Mouse (Mus musculus): ENCODE measurements around the gene Iffo1. TPM values are rescaled to one million over a fixed set of nuclear protein-coding genes. Genes with fewer than 3 reads are reported as not detected.

The Iffo1 gene
- total and polyA plus RNA-seq, 3 experiments = 3.3 to 7.0 (median 6.7) TPM

GRCm38 (mm10) chr6:125163801-125164657, 19.0 kb downstream of the Iffo1 start (continued):
- TF ChIP-seq HCFC1 (IDR thresholded peaks at IDR 0.05; ENCODE audit: low read depth, low read length) (no peak), ZMIZ1 (IDR thresholded peaks at IDR 0.05; ENCODE audit: low read depth, low read length) (no peak), TCF12 (IDR thresholded peaks at IDR 0.05; ENCODE audit: low read depth, low read length) (no peak), MEF2A (IDR thresholded peaks at IDR 0.05; ENCODE audit: borderline replicate concordance, low read depth, low read length) (no peak), SMC3 (IDR thresholded peaks at IDR 0.05; ENCODE audit: low read depth, low read length) (no peak), MAX (IDR thresholded peaks at IDR 0.05; ENCODE audit: low read length) (no peak; the same call in 1 of the 2 replicates), ELF1 (IDR thresholded peaks at IDR 0.05; ENCODE audit: low read depth, low read length) (no peak), KAT2A (IDR thresholded peaks at IDR 0.05; ENCODE audit: insufficient replicate concordance, low read length) (0 out of 2 replicates have a peak, but pooled peaks have one; percentile 47), IRF4 (IDR thresholded peaks at IDR 0.05; ENCODE audit: low read depth, low read length) (peak; percentile 32; the same call in 1 of the 2 replicates), E2F4 (IDR thresholded peaks at IDR 0.05; ENCODE audit: insufficient replicate concordance, low read depth, low read length) (no peak), ETS1 (conservative IDR thresholded peaks at IDR 0.05; ENCODE audit: low read depth, low read length) (no peak), POLR2A (IDR thresholded peaks at IDR 0.05; ENCODE audit: low read depth, low read length) (peak; percentile 21), USF1 (IDR thresholded peaks at IDR 0.05; ENCODE audit: low read depth, low read length) (no peak), CHD2 (IDR thresholded peaks at IDR 0.05; ENCODE audit: low read length) (no peak), UBTF (IDR thresholded peaks at IDR 0.05; ENCODE audit: low read depth, low read length) (no peak), SIN3A (IDR thresholded peaks at IDR 0.05; ENCODE audit: low read length) (peak; percentile 86; the same call in 1 of the 2 replicates), BHLHE40 (IDR thresholded peaks at IDR 0.05; ENCODE audit: low read depth, low read length) (no peak), ZC3H11A (IDR thresholded peaks at IDR 0.05; ENCODE audit: low read depth, low read length) (no peak), TBP (conservative IDR thresholded peaks at IDR 0.05; ENCODE audit: low read depth, low read length) (no peak), EP300 (IDR thresholded peaks at IDR 0.05; ENCODE audit: low read length) (0 out of 2 replicates have a peak, but pooled peaks have one; percentile 23), NELFE (IDR thresholded peaks at IDR 0.05; ENCODE audit: low read depth, low read length) (no peak)

- peak overlapping the region; percentile 90 for H3K9ac ChIP-seq (ENCODE audit: insufficient read depth, low read depth)
- peak overlapping the region; percentile 75 to 100 (median 87) for H3K4me3 ChIP-seq (replicated peaks in 1 of 3; ENCODE audit: low read depth in 2 of 3, low read length in 2 of 3, poor library complexity in 1 of 3)
- dilution Hi-C loops (cut with MboI; ENCODE audit: extremely low pct_ligation_motif_present, extremely low pct_unique_long_range_greater_than_20kb, low sequenced_read_pairs) = no loop called here
- no peaks in the 10 kb centered on the region for H3K9me3 ChIP-seq (replicated peaks; ENCODE audit: low read length)
- peak overlapping the region; percentile 83 for H3K27ac ChIP-seq (ENCODE audit: insufficient read depth, low read depth)
- peaks cover 59 to 71% of the 10 kb centered on the region in 2 experiments for H3K36me3 ChIP-seq (replicated peaks in 1 of 2; ENCODE audit: control insufficient read depth in 1 of 2, insufficient read depth in 1 of 2, low read length in 1 of 2)
- in situ Hi-C loops (cut with MboI; ENCODE audit: low pct_ligation_motif_present, low pct_unique_long_range_greater_than_20kb, low sequenced_read_pairs) = no loop called here
- peaks cover 11 to 35% of the 10 kb centered on the region in 2 experiments for H3K4me1 ChIP-seq (ENCODE audit: control insufficient read depth in 1 of 2, insufficient read depth in 2 of 2)
- H3K79me2 ChIP-seq (replicated peaks; ENCODE audit: control insufficient read depth, extremely low read depth, insufficient read depth, poor library complexity, severe bottlenecking) = peaks cover 21% of the 10 kb centered on the region
- H3K27me3 ChIP-seq (replicated peaks) = no peaks in the 10 kb centered on the region
- DNase-seq (ENCODE audit: extremely low read depth) = peak; percentile 67
- H3K4me2 ChIP-seq (ENCODE audit: insufficient read depth, low read depth, poor library complexity, severe bottlenecking) = peak overlapping the region; percentile 68
- TF ChIP-seq MAFK (IDR thresholded peaks at IDR 0.05; ENCODE audit: insufficient replicate concordance, low read length) (no peak), CTCF (conservative IDR thresholded peaks at IDR 0.05 in 1 of 2, IDR thresholded peaks at IDR 0.05 in 1 of 2; ENCODE audit: low read depth in 2 of 2, low read length in 2 of 2) (no peak), SMC3 (IDR thresholded peaks at IDR 0.05; ENCODE audit: low read depth, low read length) (no peak), MYC (IDR thresholded peaks at IDR 0.05; ENCODE audit: low read depth, low read length) (peak; percentile 75), ETS1 (conservative IDR thresholded peaks at IDR 0.05; ENCODE audit: low read depth, low read length) (no peak), MAX (IDR thresholded peaks at IDR 0.05; ENCODE audit: low read length) (peak; percentile 78; the same call in 1 of the 2 replicates), KAT2A (IDR thresholded peaks at IDR 0.05; ENCODE audit: insufficient replicate concordance, low read length) (0 out of 2 replicates have a peak, but pooled peaks have one; percentile 26), MEF2A (IDR thresholded peaks at IDR 0.05; ENCODE audit: borderline replicate concordance, low read depth, low read length) (no peak), ELF1 (IDR thresholded peaks at IDR 0.05; ENCODE audit: low read depth, low read length) (no peak), BHLHE40 (IDR thresholded peaks at IDR 0.05; ENCODE audit: low read depth, low read length) (peak; percentile 90), SIN3A (IDR thresholded peaks at IDR 0.05; ENCODE audit: low read length) (0 out of 2 replicates have a peak, but pooled peaks have one; percentile 31), NRF1 (IDR thresholded peaks at IDR 0.05; ENCODE audit: low read depth, low read length) (no peak), TBP (conservative IDR thresholded peaks at IDR 0.05; ENCODE audit: low read depth, low read length) (no peak), CHD1 (IDR thresholded peaks at IDR 0.05; ENCODE audit: low read depth, low read length) (no peak), ZNF384 (IDR thresholded peaks at IDR 0.05; ENCODE audit: low read depth, low read length) (no peak), NELFE (IDR thresholded peaks at IDR 0.05; ENCODE audit: low read depth, low read length) (no peak), ZC3H11A (IDR thresholded peaks at IDR 0.05; ENCODE audit: low read depth, low read length) (no peak), IRF4 (IDR thresholded peaks at IDR 0.05; ENCODE audit: low read depth, low read length) (no peak; the same call in 1 of the 2 replicates), USF1 (IDR thresholded peaks at IDR 0.05; ENCODE audit: low read depth, low read length) (peak; percentile 75), ZMIZ1 (IDR thresholded peaks at IDR 0.05; ENCODE audit: low read depth, low read length) (no peak), JUND (conservative IDR thresholded peaks at IDR 0.05; ENCODE audit: low read depth, low read length) (0 out of 2 replicates have a peak, but pooled peaks have one; percentile 3), MXI1 (IDR thresholded peaks at IDR 0.05; ENCODE audit: low read depth, low read length) (peak; percentile 44), GABPA (IDR thresholded peaks at IDR 0.05; ENCODE audit: insufficient replicate concordance, low read depth, low read length) (no peak), CHD2 (IDR thresholded peaks at IDR 0.05; ENCODE audit: low read length) (peak; percentile 32; the same call in 1 of the 2 replicates)
Observed at GRCm38 (mm10) chr6:125164672-125165327, 19.8 kb downstream of the Iffo1 start.
